Mouse (Mus musculus): Measurements from ENCODE around the gene Cttn.

- no peak for TF ChIP-seq CTCF (conservative IDR thresholded peaks at IDR 0.05; ENCODE audit: low read length)
- no peak for TF ChIP-seq POU5F1 (IDR thresholded peaks at IDR 0.05; ENCODE audit: borderline replicate concordance, low read length)
Measured at GRCm38 (mm10) chr7:144516711-144517110, 45.9 kb upstream of the Cttn start.
